Mouse (Mus musculus) lung, postnatal 36 days (tissue): ENCODE measurements at regions not wholly inside any gene's neighbourhood (a gene's known extent, or its start where the extent isn't known, plus 50 kb on each side); places are given as distances from the start of the nearest gene placed in this dataset.

Experiments
- DNase-seq: peaks from one replicate; pipeline ENCODE4 v3.0.0; 2022; ENCODE audit warnings: mixed read lengths

- DNase-seq: no peak
These were observed 56.9 kb upstream of the Sox2 start for GRCm38 (mm10) chr3:34593279-34593678.

- DNase-seq: no peak
These were observed 72.2 kb upstream of the Sox2 start for GRCm38 (mm10) chr3:34577896-34578530.

DNA sequence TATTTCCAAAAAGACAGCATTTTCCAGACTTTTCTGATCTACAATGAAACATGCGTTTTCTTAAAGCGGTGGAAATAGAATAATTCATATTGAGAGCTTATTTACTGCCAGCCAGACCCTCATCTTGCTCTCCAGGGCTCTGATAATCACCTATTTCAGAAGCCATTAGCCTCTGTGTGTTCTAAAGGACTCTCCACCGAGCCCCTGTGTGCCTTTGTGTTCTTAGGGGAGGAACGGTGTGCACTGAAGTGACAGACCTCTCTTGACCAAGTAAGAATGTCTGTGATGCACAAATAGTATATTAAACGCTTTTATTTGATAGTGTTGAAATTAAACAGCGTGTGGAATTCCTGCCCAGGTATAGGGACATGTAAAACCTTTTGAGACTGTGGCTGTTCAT is 73.1 kb upstream of the Sox2 start:
- DNase-seq: no peak

DNA sequence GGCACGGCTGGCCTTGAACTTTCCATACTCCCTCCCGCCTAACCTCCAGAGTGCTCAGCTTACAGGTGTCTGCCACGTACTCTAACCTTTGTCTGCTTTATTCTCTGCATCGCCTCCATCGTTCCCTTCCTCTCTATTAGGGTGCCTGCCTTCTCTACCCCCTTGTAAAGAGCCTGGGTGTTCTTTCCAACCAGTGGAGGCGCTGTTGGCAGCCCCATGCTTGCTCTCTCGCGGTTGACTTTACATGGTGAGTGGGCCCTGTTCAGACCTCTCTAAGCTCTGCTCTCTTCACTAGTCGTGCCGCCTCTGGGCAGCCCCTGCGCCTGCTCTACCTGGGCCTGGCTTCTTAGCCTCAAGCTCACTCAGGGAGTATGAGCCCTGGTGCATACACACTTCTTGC is 74.0 kb upstream of the Sox2 start:
- DNase-seq: no peak

GRCm38 (mm10) chr3:34574711-34575350 is 75.4 kb upstream of the Sox2 start:
- no peak for DNase-seq

DNA sequence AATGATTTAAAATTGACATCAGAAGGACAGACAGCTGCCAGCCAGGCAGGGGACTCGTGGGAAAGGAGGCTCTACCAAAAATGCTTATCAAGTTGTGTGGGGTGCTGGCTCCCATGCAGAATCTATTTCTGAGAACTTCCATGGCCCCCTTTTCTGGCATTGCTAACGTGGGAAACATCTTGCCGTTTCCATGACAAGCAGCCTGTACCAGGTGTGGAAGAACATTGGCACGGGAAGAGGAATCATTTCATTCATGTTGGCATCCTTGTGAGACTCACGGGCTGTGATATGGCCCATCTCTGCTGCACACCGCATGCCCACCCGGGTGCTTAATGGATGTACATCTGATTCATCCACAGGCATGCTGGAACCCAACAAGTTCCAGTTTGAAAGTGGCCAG is 76.9 kb upstream of the Sox2 start:
- DNase-seq: no peak

- DNase-seq: no peak
These were observed 78.1 kb upstream of the Sox2 start for GRCm38 (mm10) chr3:34572081-34572480.

- DNase-seq: no peak
These were observed 78.6 kb upstream of the Sox2 start for GRCm38 (mm10) chr3:34571630-34572029.

- no peak for DNase-seq
These were observed 80.2 kb upstream of the Sox2 start for GRCm38 (mm10) chr3:34569998-34570397.

DNA sequence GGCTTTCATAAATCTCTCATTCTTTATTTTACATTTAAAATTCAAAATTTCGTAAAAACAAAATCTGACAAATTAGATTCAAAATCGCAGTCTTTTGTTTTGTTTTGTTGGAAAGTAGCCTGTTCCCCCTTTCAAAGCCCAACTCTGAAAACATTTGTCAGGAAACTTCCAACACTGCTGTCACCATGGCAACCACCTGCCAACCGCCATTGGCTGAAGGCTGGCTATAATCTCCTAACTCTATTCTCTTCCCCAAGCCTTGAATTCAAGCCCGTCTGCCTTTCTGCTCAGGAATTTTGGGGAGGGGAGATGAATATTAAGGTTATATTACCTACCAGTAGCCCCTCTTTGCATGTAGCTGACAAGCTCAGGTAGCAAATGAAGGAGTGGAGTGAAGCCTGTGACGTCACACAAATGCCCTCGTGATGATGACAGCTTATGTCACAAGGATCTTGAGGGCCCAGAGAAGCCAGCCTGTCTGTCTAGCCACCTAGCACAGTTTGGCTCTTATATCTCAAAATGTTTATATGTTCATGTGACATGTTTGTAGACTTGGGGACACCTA is 82.0 kb upstream of the Sox2 start:
- DNase-seq: no peak

DNA sequence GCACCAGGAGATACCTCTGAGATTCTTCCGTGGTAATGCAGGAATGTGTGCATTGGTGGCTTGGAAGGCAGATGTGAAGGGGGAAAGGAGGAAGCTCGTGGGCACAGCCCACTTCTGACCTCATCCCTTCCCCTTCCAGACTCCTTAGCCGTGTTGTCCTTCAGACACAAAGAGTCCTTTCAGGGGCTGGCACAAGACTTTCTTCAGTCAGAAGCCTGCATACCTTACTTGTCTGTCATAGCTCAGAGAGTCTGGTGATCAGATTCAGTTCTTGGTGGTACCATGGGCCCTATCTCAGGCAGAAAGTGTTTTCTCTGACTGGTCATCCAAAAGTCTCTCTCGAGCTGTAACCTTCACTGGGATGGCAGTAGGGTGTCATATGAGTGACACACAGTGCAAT is 84.8 kb upstream of the Sox2 start:
- no peak for DNase-seq

GRCm38 (mm10) chr3:34562893-34563292 is 87.3 kb upstream of the Sox2 start:
- no peak for DNase-seq

- no peak for DNase-seq
These were observed 88.5 kb upstream of the Sox2 start for GRCm38 (mm10) chr3:34561709-34562108.

DNA sequence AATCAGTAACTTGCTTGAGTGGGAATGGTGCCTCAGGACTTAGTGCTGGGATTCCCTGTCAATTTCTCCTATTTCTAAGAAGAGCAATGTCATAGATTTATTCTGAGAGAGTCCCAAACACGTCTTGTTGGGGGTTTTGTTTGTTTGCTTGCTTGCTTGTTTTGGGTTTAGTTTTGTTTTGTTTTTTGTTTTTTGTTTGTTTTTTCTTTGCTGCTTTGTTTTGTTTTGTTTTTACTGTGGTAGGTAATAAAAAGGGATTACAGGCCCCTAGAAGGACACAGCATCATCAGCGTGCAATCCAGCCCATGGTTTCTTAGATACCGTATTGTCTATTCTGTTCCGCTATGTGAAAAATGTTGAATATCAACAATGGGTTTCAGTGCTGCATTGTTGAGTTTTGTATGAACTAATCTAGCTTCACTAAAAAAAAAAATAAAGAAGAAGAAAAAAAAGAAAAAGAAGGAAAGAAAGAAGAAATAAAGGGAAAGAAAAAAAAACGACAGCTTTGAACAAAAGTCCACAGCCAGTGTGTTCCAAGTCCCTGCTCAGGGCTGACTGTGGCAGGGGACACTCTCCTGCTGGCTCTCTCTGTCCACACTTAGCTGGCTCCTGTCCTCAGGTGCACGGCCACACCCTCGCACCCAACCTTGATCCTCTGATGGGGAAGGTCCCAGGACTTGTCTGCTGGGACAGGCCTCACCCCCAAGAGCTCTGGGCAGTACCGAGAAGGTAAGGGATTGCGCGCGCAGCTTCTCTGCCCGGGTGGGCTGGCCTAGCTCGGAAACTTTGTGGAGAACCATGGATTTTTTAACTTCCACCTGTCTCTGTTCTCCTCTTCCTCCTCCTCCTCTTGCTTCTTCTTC is 90.1 kb upstream of the Sox2 start:
- no peak for DNase-seq

- no peak for DNase-seq
These were observed 91.2 kb upstream of the Sox2 start for GRCm38 (mm10) chr3:34558821-34559520.

DNA sequence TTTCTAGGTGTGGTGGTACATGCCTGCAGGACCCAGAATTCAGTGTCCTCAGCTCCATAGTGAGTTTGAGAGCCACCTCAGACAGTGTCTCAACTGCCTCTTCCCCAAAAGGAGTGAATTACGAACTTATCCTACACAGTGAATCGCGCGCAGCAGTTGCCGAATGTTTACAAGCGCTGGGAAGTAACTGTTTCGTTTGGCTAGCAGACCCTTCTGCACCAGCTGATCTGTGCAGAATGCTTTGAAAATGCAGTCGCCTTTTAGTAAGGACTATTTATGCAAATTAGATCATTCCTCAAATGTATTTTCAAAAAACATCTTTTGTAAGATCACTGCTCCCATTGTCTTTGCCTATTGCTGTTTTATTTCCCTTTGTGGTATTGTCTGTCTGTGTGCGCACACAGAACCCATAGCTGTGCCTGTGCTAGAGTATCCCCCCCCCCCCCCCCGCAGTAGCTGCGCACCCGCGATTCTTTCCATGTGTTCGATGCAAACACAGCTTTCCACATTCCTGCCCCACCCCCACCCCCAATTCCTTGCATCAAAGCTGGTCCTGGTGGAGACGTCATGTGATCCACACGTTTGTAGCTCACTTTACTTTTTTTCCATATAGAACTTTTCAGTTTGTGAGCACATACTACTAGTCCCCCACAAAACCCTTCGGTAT is 97.5 kb upstream of the Sox2 start:
- no peak for DNase-seq

DNA sequence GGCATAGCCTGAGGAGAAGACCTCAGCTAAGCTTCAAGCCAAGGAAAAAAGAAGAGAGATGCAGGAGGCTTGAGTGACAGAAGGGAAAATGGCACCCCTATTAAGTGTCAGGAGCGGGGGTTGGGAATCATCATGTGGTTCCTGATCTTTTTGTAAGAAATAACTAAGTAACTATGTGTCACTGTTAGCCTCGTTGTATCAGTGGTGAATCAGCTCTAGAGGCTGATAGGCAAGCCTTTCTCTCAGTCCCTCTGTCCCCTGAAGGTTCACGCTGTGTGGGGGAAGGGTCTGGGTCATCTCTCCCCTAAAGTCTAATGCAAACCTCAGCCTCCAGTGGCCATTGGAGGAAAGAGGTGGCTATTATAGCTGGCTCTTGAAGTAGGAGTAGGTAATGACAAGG is 99.1 kb upstream of the Sox2 start:
- DNase-seq: no peak

GRCm38 (mm10) chr3:34550189-34550588 is 100.0 kb upstream of the Sox2 start:
- no peak for DNase-seq

DNA sequence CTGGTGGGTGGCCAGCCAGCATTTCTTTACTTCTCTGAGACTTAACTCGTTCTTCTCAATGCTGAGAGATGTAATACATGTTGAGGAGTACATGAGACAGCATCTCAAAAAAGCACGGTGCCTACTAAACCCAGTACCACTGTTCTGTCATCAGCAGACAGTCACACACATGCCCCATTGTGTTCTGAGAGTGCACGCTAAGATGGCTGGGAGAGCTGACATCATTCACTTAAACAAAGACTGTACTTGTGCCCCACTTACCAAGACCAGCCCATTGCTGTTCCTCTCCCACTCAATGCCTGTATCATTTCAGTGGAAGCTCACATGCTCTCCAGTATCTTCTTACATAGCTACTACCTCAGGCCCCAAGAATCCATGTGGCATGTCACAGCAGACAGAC is 117.8 kb upstream of the Sox2 start:
- DNase-seq: no peak

DNA sequence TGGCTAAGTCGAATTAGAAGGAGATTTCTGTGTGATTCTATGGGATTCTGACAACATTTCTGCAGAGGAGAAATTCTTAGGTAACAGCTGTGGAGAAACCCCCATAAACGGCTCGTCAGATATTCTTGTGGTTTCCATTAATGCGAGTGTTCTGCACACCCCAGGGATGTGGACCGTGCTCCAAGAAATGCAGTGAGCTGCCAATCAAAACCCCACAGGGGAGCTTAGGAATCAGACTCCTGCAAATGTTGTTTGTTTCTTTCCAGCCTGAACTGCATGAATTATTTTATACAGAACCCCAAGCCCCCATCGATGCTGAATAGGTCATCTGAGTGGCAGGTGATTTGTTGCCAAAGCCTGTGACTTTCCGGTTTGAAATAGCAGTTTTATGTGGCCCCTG is 118.4 kb upstream of the Sox2 start:
- no peak for DNase-seq

DNA sequence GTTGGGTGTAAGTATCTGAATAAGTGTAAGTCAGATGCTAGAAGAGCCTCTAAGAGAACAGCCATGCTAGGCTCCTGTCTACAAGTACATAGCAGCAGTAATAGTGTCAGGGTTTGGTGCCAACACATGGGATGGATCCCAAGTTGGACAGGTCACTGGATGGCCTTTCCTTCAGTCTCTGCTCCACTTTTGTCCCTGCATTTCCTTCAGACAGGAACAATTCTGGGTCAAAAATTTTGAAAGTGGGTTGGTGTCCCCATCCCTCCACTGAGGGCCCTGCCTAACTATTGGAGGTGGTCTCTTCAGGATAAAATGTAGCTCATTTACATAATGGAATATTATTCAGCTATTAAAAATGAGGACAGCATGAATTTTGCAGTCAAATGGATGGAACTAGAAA is 122.7 kb upstream of the Sox2 start:
- no peak for DNase-seq

DNA sequence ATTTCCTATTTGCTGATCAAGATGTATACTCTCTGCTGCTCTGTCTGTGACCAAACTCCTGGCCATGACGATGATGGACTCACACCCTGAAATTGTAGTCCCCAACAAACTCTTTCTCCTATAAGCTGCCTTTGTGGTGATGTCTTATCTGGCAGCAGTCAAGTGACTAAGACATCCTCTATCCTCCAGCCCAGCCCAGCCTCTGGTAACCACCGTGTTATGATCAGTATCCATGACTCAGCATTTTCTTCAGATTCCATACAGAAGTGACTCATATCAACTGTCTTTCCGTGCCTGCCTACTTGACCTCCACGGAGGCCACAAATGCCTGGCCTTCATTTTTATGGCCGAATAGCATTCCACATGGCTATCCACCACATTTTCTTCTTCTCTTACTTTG is 124.5 kb upstream of the Sox2 start:
- DNase-seq: no peak
